In genomic region chr15:96373161-96373560, GRCm38 (mm10) we compare ENCODE assay signal across 16 mouse cellular contexts.
DNase-seq lines count a peak whose midpoint lies in the region; ATAC-seq and TF ChIP-seq lines count a peak whose summit lies in the region.
"Had no signal": no experiment of that assay in that cellular context is flagged by ENCODE, and none has a peak within 500 bp of the region (broad histone marks: within the 10 kb centered on the region; RNA-seq: fewer than 3 reads in every experiment).

No protein-coding gene starts in this region.

- DNase-seq in layer of hippocampus, adult 2 months (ENCODE audit: low spot score in 2 of 2), result no peak
- no peak for DNase-seq in layer of hippocampus, postnatal 25 days (ENCODE audit: extremely low spot score in 1 of 2, low spot score in 1 of 2)
- DNase-seq in MEL (ENCODE audit: low read depth, low spot score), result no peak
- peak; percentile 37 for DNase-seq in liver, postnatal 0 days
- DNase-seq in heart, embryonic 10.5 days (ENCODE audit: low spot score), result no peak
- no peak for DNase-seq in midbrain, embryonic 14.5 days
- DNase-seq: adrenal gland, adult 8-10 months; cerebellum, adult 11 months; heart, adult 18-20 months; heart, postnatal 4 days; lung, embryonic 14.5 days had no signal

- no peaks in the 10 kb centered on the region for H3K9me3 ChIP-seq in MEL (replicated peaks; ENCODE audit: insufficient read depth, low read length)
- H3K9me3 ChIP-seq in liver, postnatal 0 days (ENCODE audit: low read length), result no peaks in the 10 kb centered on the region
- H3K9me3 ChIP-seq in heart, embryonic 10.5 days, result no peaks in the 10 kb centered on the region
- no peaks in the 10 kb centered on the region for H3K9me3 ChIP-seq in midbrain, embryonic 14.5 days (ENCODE audit: control insufficient read depth, low read length)
- H3K9me3 ChIP-seq: neural tube, embryonic 13.5 days had no signal

- peak; percentile 73 for ATAC-seq in liver, postnatal 0 days
- ATAC-seq in midbrain, embryonic 14.5 days (ENCODE audit: low FRiP score, low TSS enrichment), result no peak
- ATAC-seq: midbrain, embryonic 16.5 days; Patski had no signal

- H3K36me3 ChIP-seq in C2C12 (ENCODE audit: control insufficient read depth, insufficient read depth) (peaks cover 81% of the 10 kb centered on the region), MEL (ENCODE audit: control insufficient read depth in 1 of 2, insufficient read depth in 2 of 2, low read length in 2 of 2) (peaks cover 0 to 3% of the 10 kb centered on the region in 2 experiments; a peak in 2 of 4 replicates)
- peaks cover 44% of the 10 kb centered on the region for H3K36me3 ChIP-seq in liver, postnatal 0 days (replicated peaks; ENCODE audit: insufficient read depth, low read length)
- peaks cover 72% of the 10 kb centered on the region for H3K36me3 ChIP-seq in heart, embryonic 10.5 days
- peaks cover 78% of the 10 kb centered on the region for H3K36me3 ChIP-seq in midbrain, embryonic 14.5 days (ENCODE audit: control insufficient read depth, insufficient read depth, low read length)

- no peak overlapping the region for H3K27ac ChIP-seq in layer of hippocampus, adult 2 months
- no peak overlapping the region for H3K27ac ChIP-seq in MEL (ENCODE audit: control insufficient read depth, low read depth, low read length)
- no peak overlapping the region for H3K27ac ChIP-seq in liver, postnatal 0 days (ENCODE audit: low read depth)
- no peak overlapping the region for H3K27ac ChIP-seq in heart, embryonic 10.5 days
- no peak overlapping the region for H3K27ac ChIP-seq in midbrain, embryonic 14.5 days (replicated peaks; ENCODE audit: low read depth, low read length)
- H3K27ac ChIP-seq: neural tube, embryonic 13.5 days had no signal

- H3ac ChIP-seq in C2C12 (ENCODE audit: control insufficient read depth, insufficient read length, low read depth), result no peak overlapping the region

- TF ChIP-seq POLR2A in MEL (IDR thresholded peaks at IDR 0.05; ENCODE audit: control insufficient read depth in 1 of 2, insufficient read depth in 1 of 2, low read depth in 1 of 2, low read length in 2 of 2, poor library complexity in 1 of 2), result no peak

- H3K79me2 ChIP-seq in C2C12 (ENCODE audit: control insufficient read depth, insufficient read depth) (peaks cover 10% of the 10 kb centered on the region), MEL (ENCODE audit: control insufficient read depth, insufficient read depth, low read length, poor library complexity) (no peaks in the 10 kb centered on the region)

- no peaks in the 10 kb centered on the region for H3K79me3 ChIP-seq in C2C12 (ENCODE audit: low read depth)

- no peaks in the 10 kb centered on the region for H3K4me1 ChIP-seq in MEL (ENCODE audit: control insufficient read depth in 1 of 2, insufficient read depth in 2 of 2, low read length in 2 of 2)
- no peaks in the 10 kb centered on the region for H3K4me1 ChIP-seq in liver, postnatal 0 days (ENCODE audit: insufficient read depth)
- no peaks in the 10 kb centered on the region for H3K4me1 ChIP-seq in heart, embryonic 10.5 days
- no peaks in the 10 kb centered on the region for H3K4me1 ChIP-seq in midbrain, embryonic 14.5 days (ENCODE audit: control insufficient read depth, insufficient read depth, low read length)
- H3K4me1 ChIP-seq: neural tube, embryonic 13.5 days had no signal

- H3K27me3 ChIP-seq in C2C12 (ENCODE audit: control insufficient read depth, insufficient read depth, insufficient read length) (no peaks in the 10 kb centered on the region), MEL (ENCODE audit: control insufficient read depth in 1 of 2, insufficient read depth in 2 of 2, low read length in 2 of 2) (no peaks in the 10 kb centered on the region)
- H3K27me3 ChIP-seq in liver, postnatal 0 days (ENCODE audit: insufficient read depth, low read length), result no peaks in the 10 kb centered on the region
- no peaks in the 10 kb centered on the region for H3K27me3 ChIP-seq in heart, embryonic 10.5 days (ENCODE audit: insufficient read depth, poor library complexity, severe bottlenecking)
- no peaks in the 10 kb centered on the region for H3K27me3 ChIP-seq in midbrain, embryonic 14.5 days (ENCODE audit: control insufficient read depth, insufficient read depth, low read length)
- H3K27me3 ChIP-seq: neural tube, embryonic 13.5 days; Patski had no signal

- TF ChIP-seq EP300 in MEL (IDR thresholded peaks at IDR 0.05; ENCODE audit: low read depth in 1 of 2, low read length in 2 of 2), result no peak
- no peak for TF ChIP-seq EP300 in liver, postnatal 0 days (IDR thresholded peaks at IDR 0.05; ENCODE audit: low read depth)

- TF ChIP-seq CTCF in layer of hippocampus, adult 2 months (conservative IDR thresholded peaks at IDR 0.05), result peak; percentile 57
- peak; percentile 4 for TF ChIP-seq CTCF in C2C12 (IDR thresholded peaks at IDR 0.05; ENCODE audit: control insufficient read depth, insufficient read depth, insufficient read length)
- peak in 2 of 3 experiments; percentile 35 to 46; a peak in 4 of 6 replicates for TF ChIP-seq CTCF in MEL (IDR thresholded peaks at IDR 0.05 in 2 of 3, conservative IDR thresholded peaks at IDR 0.05 in 1 of 3; ENCODE audit: control insufficient read depth in 1 of 3, insufficient read depth in 1 of 3, low read depth in 2 of 3, low read length in 3 of 3, poor library complexity in 1 of 3, severe bottlenecking in 1 of 3)
- peak; percentile 38 for TF ChIP-seq CTCF in liver, postnatal 0 days (IDR thresholded peaks at IDR 0.05; ENCODE audit: low read depth)

- H3K4me3 ChIP-seq in layer of hippocampus, adult 2 months, result no peak overlapping the region
- no peak overlapping the region for H3K4me3 ChIP-seq in C2C12 (ENCODE audit: insufficient read depth, poor library complexity, severe bottlenecking)
- H3K4me3 ChIP-seq in MEL (ENCODE audit: control insufficient read depth in 1 of 2, insufficient read depth in 1 of 2, low read depth in 2 of 2, low read length in 2 of 2), result no peak overlapping the region
- no peak overlapping the region for H3K4me3 ChIP-seq in liver, postnatal 0 days (ENCODE audit: low read depth, low read length)
- H3K4me3 ChIP-seq in heart, embryonic 10.5 days, result no peak overlapping the region
- H3K4me3 ChIP-seq in midbrain, embryonic 14.5 days (replicated peaks; ENCODE audit: low read depth, low read length), result no peak overlapping the region
- H3K4me3 ChIP-seq: erythroblast, embryonic 14.5 days; neural tube, embryonic 13.5 days had no signal

- no peak for TF ChIP-seq RAD21 in MEL (IDR thresholded peaks at IDR 0.05; ENCODE audit: low read depth, low read length)

- no peak overlapping the region for H3K9ac ChIP-seq in MEL (ENCODE audit: control insufficient read depth, low read depth, low read length, poor library complexity, severe bottlenecking)
- H3K9ac ChIP-seq in liver, postnatal 0 days (replicated peaks), result no peak overlapping the region
- no peak overlapping the region for H3K9ac ChIP-seq in midbrain, embryonic 14.5 days (replicated peaks; ENCODE audit: low read length)
- H3K9ac ChIP-seq: lung, embryonic 14.5 days; neural tube, embryonic 13.5 days had no signal

- 76% methylated on average over 5 of the region's 5 CpGs for WGBS in liver, postnatal 0 days (ENCODE audit: insufficient replicate concordance)
- 88% methylated on average over 5 of the region's 5 CpGs for WGBS in heart, embryonic 10.5 days
- 82% methylated on average over 5 of the region's 5 CpGs for WGBS in midbrain, embryonic 14.5 days

- H3K4me2 ChIP-seq in liver, postnatal 0 days (ENCODE audit: low read depth, low read length), result no peak overlapping the region
- H3K4me2 ChIP-seq in midbrain, embryonic 14.5 days (ENCODE audit: low read length), result no peak overlapping the region
- H3K4me2 ChIP-seq: lung, embryonic 14.5 days; neural tube, embryonic 13.5 days had no signal

TF ChIP-seq in C2C12, 6 proteins besides CTCF, POLR2A, EP300 and RAD21:
- TF ChIP-seq MYOG (IDR thresholded peaks at IDR 0.05; ENCODE audit: control insufficient read depth, extremely low read depth, insufficient read length) (no peak), MYOD1 (IDR thresholded peaks at IDR 0.05; ENCODE audit: control insufficient read depth, insufficient read length, low read depth) (no peak), CEBPB (IDR thresholded peaks at IDR 0.05; ENCODE audit: low read depth) (no peak), FOSL1 (IDR thresholded peaks at IDR 0.05; ENCODE audit: insufficient read depth, low read length, poor library complexity, severe bottlenecking) (no peak), USF1 (IDR thresholded peaks at IDR 0.05; ENCODE audit: low read depth) (no peak), MAX (IDR thresholded peaks at IDR 0.05) (no peak)
TF ChIP-seq in C2C12: peak in this region for 0.

TF ChIP-seq in MEL, 35 proteins besides CTCF, POLR2A, EP300 and RAD21:
- 0 out of 2 replicates have a peak, but pooled peaks have one; percentile 7 for TF ChIP-seq SMC3 (IDR thresholded peaks at IDR 0.05; ENCODE audit: low read depth, low read length)
- no peak for TF ChIP-seq ETS1 (IDR thresholded peaks at IDR 0.05; ENCODE audit: low read depth, low read length)
- TF ChIP-seq TBP (IDR thresholded peaks at IDR 0.05; ENCODE audit: low read depth, low read length), result no peak
- TF ChIP-seq MXI1 (IDR thresholded peaks at IDR 0.05; ENCODE audit: low read depth, low read length), result no peak

Comparison
In these comparisons a context has a peak if more than half of its experiments do, and no peak if none do; other contexts are left out.
1. CTCF ChIP-seq: peak in every context shown above with its lines; median percentile 57 in layer of hippocampus, adult 2 months; 40 in MEL; 38 in liver, postnatal 0 days; 4 in C2C12.